Mouse (Mus musculus) left cerebral cortex, postnatal 10 days (tissue): ENCODE measurements around the gene Nckap5l. TPM values are rescaled to one million over a fixed set of nuclear protein-coding genes. Genes with fewer than 3 reads are reported as not detected.

Experiments
- DNase-seq, 2 experiments: peaks; one replicate each; pipeline ENCODE4 v3.0.0; 2021 to 2022; ENCODE audit warnings: low spot score in 2 of 2, mixed read lengths in 1 of 2; ENCODE audit errors: extremely low spot score in 1 of 2
- intact Hi-C: fragments of 180-260 bp; cut with DNase I; formaldehyde crosslinking; loops from one replicate; pipeline ENCODE4 v1.15.1; 2025
- total RNA-seq, 2 experiments: library from RNA; stranded (reverse); gene quantifications; 2 replicates each; pipeline ENCODE4 v1.2.3; 2021

The Nckap5l gene
- total RNA-seq, 2 experiments from 2014 or later = 35.8 to 38.3 TPM

GRCm38 (mm10) chr15:99415793-99416192 is 41.8 kb downstream of the Nckap5l start:
- intact Hi-C loops = loop anchor here (1.0 to 10.0 kb wide), 2 partner anchors 54 to 169 kb away; no protein-coding TSS in a partner anchor
- peak in 1 of 2 experiments; percentile 64 for DNase-seq

DNA sequence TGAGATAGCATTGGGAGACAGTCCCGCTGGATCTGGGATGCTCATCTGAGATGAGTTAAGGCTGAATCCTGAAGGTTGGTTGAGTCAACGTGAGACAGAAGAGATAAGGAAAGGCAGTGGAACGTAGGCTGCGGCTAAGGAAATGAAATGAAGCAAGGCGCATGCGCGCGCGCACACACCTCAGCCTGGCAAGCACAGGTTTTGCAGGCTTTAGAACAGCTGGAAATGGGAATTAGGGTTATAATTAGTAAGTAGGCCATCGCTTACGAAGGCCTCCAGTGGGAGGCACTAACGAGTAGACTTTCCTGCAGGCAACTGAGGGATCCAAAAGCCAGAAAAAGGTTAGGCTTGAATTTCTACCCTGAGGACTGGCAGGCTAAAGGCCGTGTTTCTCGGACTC is 45.8 kb downstream of the Nckap5l start:
- no peak for DNase-seq
- intact Hi-C loops = loop anchor here (10.0 kb wide), 1 partner anchor 173 kb away; no protein-coding TSS in a partner anchor

DNA sequence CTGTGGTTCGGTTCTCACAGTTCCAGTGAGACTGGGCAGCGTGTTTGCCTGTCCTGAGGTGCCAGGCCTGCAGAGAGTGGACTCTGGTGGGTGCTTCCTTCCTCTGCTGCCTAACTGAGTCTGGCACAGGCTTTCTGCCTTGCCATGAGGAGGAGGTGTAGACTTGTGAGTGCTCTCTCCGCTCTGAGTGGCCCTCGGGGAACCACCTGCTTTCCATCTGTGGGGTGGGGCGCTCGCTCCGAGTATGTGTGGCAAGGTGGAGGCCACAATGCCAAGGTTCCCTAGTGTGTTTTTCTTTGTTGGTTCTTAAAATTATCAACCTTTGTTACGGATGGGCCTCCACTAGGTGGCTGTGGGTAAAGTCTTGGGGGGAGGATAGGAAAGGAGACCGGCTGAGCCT is 48.7 kb downstream of the Nckap5l start:
- no peak for DNase-seq
- intact Hi-C loops = no loop called here

- intact Hi-C loops = no loop called here
Measured at GRCm38 (mm10) chr15:99406986-99407570, 50.5 kb downstream of the Nckap5l start.

GRCm38 (mm10) chr15:99405150-99405549 is 52.4 kb downstream of the Nckap5l start:
- DNase-seq = no peak
- intact Hi-C loops = no loop called here

More at GRCm38 (mm10) chr15:99406986-99407570, 50.5 kb downstream of the Nckap5l start:
- no peak for DNase-seq

DNA sequence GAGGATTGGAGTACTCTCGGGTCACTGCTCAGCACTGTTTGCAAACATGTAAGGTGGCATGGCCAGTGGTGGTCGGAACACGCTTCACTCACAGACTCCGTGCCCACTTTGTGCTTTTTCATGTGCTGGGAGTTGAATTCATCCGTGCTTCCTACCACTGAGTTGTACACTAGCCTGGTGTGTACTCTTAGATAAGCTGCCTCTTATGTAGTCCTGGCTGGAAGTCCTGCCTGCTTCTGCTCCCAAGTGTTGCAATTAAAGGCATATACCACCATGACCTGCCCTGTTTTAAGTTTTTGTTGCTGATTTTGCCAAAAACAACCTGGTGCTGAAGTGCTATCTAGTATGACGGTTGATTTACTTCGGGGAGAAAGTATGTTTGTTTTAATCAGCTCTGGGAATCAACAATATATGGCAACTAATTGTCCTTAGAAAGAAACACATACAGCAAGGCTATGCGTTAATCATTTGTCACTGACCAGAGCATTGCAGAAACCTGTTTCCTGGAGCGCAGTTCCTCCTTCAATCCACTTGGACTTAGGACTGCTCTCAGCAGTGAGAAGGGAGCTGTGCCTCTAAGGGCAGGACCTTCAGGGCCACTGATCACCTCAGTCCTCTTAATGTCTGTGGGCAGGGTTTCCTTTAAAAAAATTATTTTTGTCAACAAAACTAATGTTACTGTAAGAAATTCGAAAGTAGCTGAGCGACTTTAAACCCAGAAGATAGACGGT is 54.2 kb downstream of the Nckap5l start:
- DNase-seq = no peak
- intact Hi-C loops = no loop called here

DNA sequence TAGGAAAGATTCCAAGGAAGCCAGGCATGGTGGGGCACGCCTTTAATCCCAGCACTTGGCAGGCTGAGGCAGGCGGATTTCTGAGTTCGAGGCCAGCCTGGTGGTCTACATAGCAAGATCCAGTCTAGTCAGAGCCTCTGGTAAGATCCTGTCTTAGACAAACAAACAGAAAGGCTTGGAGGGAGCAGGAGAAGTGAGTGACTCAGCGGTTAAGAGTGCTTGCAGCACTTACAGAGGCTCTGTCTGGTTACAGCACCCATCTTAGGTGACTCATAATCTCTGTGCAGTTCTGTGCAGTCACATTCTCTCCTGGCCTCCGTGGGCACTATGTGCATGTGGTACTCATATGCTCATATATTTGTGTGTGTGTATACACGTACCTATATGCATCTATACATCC is 56.9 kb downstream of the Nckap5l start:
- DNase-seq = no peak
- intact Hi-C loops = no loop called here

GRCm38 (mm10) chr15:99399503-99400245 is 57.9 kb downstream of the Nckap5l start:
- DNase-seq = no peak
- intact Hi-C loops = no loop called here

DNA sequence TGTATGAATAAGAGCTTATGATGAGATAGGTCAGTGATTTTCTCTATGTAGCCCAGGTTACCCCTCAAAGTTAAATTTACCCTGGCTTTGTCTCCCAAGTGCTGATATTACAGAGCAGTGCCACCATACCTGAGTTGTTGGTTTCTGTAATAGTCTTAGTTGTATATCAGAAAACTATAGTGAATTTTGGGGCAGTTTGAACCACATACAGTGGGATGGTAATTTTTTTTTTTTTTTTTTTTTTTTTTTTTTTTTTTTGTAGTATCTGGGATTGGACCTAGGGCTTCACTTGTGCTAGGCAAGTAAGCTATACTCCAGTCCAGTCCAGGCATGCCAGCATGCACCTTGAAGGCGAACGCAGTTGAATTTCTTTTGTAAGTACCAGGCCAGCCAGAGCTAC is 59.9 kb downstream of the Nckap5l start:
- DNase-seq = no peak
- intact Hi-C loops = no loop called here

- DNase-seq = no peak
- intact Hi-C loops = no loop called here
Measured at GRCm38 (mm10) chr15:99396875-99397274, 60.7 kb downstream of the Nckap5l start.

GRCm38 (mm10) chr15:99396462-99396861 is 61.1 kb downstream of the Nckap5l start:
- no peak for DNase-seq

DNA sequence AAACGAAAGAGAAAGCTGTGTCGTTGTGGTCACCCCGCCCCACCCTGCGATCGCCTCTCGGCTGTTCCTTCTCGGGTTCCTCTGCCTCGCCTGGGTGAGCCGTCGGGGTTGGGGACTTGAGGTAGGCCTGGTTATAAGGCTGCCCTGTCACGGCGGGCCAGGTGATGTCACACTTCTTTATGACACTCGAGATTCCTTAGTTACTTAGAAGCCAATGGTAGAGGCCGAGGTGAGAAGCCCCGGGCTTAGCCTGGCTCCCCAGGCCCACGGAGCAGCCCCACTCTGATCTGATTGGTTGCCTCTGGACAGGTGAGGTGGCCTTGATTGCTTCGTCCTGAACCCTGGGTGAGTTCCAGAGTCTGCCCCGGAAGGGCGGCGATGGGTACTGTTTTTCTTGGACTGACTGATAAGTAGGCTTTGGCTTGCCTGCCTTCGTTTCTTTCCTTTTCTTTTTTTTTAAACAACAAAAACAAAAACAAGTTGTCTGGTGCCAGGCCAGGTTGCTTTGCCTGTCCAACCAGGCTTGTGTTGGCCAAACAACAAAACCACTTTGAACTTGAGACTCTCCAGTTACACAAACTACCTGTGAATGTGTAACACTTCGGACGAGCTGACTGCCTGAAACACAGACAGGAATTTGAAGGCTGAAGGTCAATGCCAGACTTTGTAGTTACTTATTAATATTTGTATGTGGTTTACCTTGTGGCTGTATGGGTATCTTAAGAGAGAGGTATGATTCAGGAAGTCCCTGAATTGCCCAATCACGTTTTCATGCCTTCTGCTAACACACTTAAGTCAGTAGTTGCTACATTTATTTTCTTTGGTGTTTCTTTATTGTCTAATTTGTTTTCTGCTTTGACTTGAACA is 63.9 kb downstream of the Nckap5l start:
- intact Hi-C loops = no loop called here
- no peak for DNase-seq

More at GRCm38 (mm10) chr15:99396462-99396861, 61.1 kb downstream of the Nckap5l start:
- intact Hi-C loops = no loop called here

GRCm38 (mm10) chr15:99392486-99393385 is 64.8 kb downstream of the Nckap5l start, which contains the start of gene Tmbim6:
Gene Tmbim6 (plus strand): TSS chr15:99392882.
- intact Hi-C loops = no loop called here
- DNase-seq = peak; percentile 99 to 100

- no peak for DNase-seq
- intact Hi-C loops = no loop called here
Measured at GRCm38 (mm10) chr15:99391975-99392374, 65.6 kb downstream of the Nckap5l start.

GRCm38 (mm10) chr15:99390472-99391401 is 66.8 kb downstream of the Nckap5l start:
- no peak for DNase-seq
- intact Hi-C loops = no loop called here

DNA sequence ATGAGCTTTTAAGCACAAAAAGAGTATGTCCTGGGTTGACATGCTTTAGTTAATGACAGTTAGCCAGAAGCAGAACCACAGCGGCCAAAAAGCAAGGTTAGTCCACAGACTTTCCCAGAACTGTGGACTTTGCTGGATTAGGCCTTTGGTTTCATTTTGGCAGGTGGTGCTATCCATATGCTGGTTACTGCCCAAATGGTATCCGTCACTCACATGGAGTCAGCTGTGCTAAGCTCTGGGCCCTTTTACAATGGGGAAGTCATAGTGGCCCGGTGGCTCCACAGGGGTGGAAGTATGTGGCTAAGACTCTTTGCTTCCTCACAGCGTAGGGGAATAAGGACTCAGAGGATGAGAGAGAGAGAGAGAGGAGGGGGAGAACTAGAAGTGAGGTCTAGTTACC is 69.6 kb downstream of the Nckap5l start:
- DNase-seq = no peak
- intact Hi-C loops = no loop called here

DNA sequence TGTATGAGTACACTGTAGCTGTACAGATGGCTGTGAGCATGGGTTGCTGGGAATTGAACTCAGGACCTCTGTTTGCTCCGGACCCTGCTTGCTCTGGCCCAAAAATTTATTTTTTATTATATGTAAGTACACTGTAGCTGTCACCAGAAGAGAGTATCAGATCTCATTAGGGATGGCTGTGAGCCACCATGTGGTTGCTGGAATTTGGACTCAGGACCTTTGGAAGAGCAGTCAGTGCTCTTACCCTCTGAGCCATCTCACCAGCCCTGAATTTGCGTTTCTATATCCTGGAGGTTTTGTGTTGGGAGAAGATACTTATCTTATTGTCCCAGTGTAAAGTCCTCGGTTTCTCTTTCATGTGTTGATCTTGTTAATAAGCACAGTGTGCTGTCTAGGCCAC is 70.8 kb downstream of the Nckap5l start:
- no peak for DNase-seq
- intact Hi-C loops = no loop called here
